In genomic region chr13:110882661-110883172, GRCm38 (mm10) we compare ENCODE assay signal across 8 mouse cellular contexts.
A peak's percentile ranks its signal among the peaks of the same experiment; 100 is the strongest.
DNase-seq lines count a peak whose midpoint lies in the region; ATAC-seq and TF ChIP-seq lines count a peak whose summit lies in the region.

No protein-coding gene starts in this region.

- H3K27me3 ChIP-seq in heart, adult 2 months (ENCODE audit: control insufficient read depth, insufficient read depth, low read length): no peaks in the 10 kb centered on the region
- H3K27me3 ChIP-seq in heart, embryonic 12.5 days (replicated peaks): no peaks in the 10 kb centered on the region
- H3K27me3 ChIP-seq in heart, embryonic 16.5 days (ENCODE audit: control insufficient read depth, insufficient read depth, low read length): no peaks in the 10 kb centered on the region

- H3K9me3 ChIP-seq in heart, embryonic 12.5 days (replicated peaks): no peaks in the 10 kb centered on the region
- no peaks in the 10 kb centered on the region for H3K9me3 ChIP-seq in heart, embryonic 16.5 days (replicated peaks; ENCODE audit: control insufficient read depth, low read length)

- no peaks in the 10 kb centered on the region for H3K79me2 ChIP-seq in heart, adult 2 months (replicated peaks; ENCODE audit: control insufficient read depth, insufficient read depth, low read length)

- peak; percentile 20 to 36 for DNase-seq in heart, adult 2 months
- peak; percentile 63 for DNase-seq in adrenal gland, postnatal 14 days
- peak; percentile 32 for DNase-seq in lung, postnatal 14 days
- DNase-seq in natural killer cell, adult 2 months (ENCODE audit: low spot score in 2 of 2): no peak
- no peak for DNase-seq in T-cell, adult 2 months (ENCODE audit: low spot score)
- DNase-seq in kidney, postnatal 14 days: no peak

- no peak for ATAC-seq in heart, embryonic 12.5 days (ENCODE audit: insufficient number of reproducible peaks, low FRiP score)
- no peak for ATAC-seq in heart, embryonic 16.5 days (replicated peaks; ENCODE audit: extremely low read depth, insufficient read depth, low FRiP score)

- intact Hi-C loops in heart, adult 2 months (cut with DNase I): no loop called here

- WGBS in heart, adult 2 months: 54% methylated on average over 10 of the region's 10 CpGs
- WGBS in heart, embryonic 12.5 days: 61% methylated on average over 10 of the region's 10 CpGs
- 44% methylated on average over 10 of the region's 10 CpGs for WGBS in heart, embryonic 16.5 days

- TF ChIP-seq EP300 in heart, adult 2 months (IDR thresholded peaks at IDR 0.05; ENCODE audit: insufficient read depth, low read depth, low read length): no peak

- H3K36me3 ChIP-seq in heart, adult 2 months (ENCODE audit: control insufficient read depth, insufficient read depth, low read length): no peaks in the 10 kb centered on the region
- no peaks in the 10 kb centered on the region for H3K36me3 ChIP-seq in heart, embryonic 12.5 days
- H3K36me3 ChIP-seq in heart, embryonic 16.5 days (ENCODE audit: control insufficient read depth, insufficient read depth): no peaks in the 10 kb centered on the region

- no peak overlapping the region for H3K4me2 ChIP-seq in heart, embryonic 12.5 days
- peak overlapping the region; percentile 31; the same call in 1 of the 2 replicates for H3K4me2 ChIP-seq in heart, embryonic 16.5 days (ENCODE audit: low read depth, low read length)

- TF ChIP-seq CTCF in heart, adult 2 months (IDR thresholded peaks at IDR 0.05): no peak

- no peaks in the 10 kb centered on the region for H3K4me1 ChIP-seq in heart, adult 2 months (ENCODE audit: control insufficient read depth, insufficient read depth, low read length)
- H3K4me1 ChIP-seq in heart, embryonic 12.5 days (replicated peaks): no peaks in the 10 kb centered on the region; the same call in 1 of the 2 replicates
- H3K4me1 ChIP-seq in heart, embryonic 16.5 days (ENCODE audit: control insufficient read depth, insufficient read depth, low read length): peaks cover 5% of the 10 kb centered on the region; the same call in 1 of the 2 replicates

- TF ChIP-seq POLR2A in heart, adult 2 months (IDR thresholded peaks at IDR 0.05; ENCODE audit: insufficient read depth, low read depth, low read length): no peak

- H3K9ac ChIP-seq in heart, adult 2 months (ENCODE audit: low read depth, low read length): no peak overlapping the region
- no peak overlapping the region for H3K9ac ChIP-seq in heart, embryonic 12.5 days
- H3K9ac ChIP-seq in heart, embryonic 16.5 days (ENCODE audit: low read length): no peak overlapping the region

- no peak overlapping the region for H3K27ac ChIP-seq in heart, adult 2 months
- H3K27ac ChIP-seq in heart, embryonic 12.5 days (ENCODE audit: poor library complexity, severe bottlenecking): no peak overlapping the region
- H3K27ac ChIP-seq in heart, embryonic 16.5 days (ENCODE audit: low read length): no peak overlapping the region

- no peak overlapping the region for H3K4me3 ChIP-seq in heart, adult 2 months
- no peak overlapping the region for H3K4me3 ChIP-seq in heart, embryonic 12.5 days
- H3K4me3 ChIP-seq in heart, embryonic 16.5 days (ENCODE audit: low read length): no peak overlapping the region

Comparison
In these comparisons a context has a peak if more than half of its experiments do, and no peak if none do; other contexts are left out.
1. DNase-seq: peak in heart, adult 2 months (2 of 2), adrenal gland, postnatal 14 days (single experiment) and lung, postnatal 14 days (single experiment); none in natural killer cell, adult 2 months (0 of 2), T-cell, adult 2 months (single experiment) and kidney, postnatal 14 days (single experiment).